Mouse (Mus musculus) C2C12 (cell line): ENCODE measurements at regions not wholly inside any gene's neighbourhood (a gene's known extent, or its start where the extent isn't known, plus 50 kb on each side); places are given as distances from the start of the nearest gene placed in this dataset.

Experiments used
- H3K27me3 ChIP-seq: one replicate; pipeline ENCODE4 v1.6.1; 2011; ENCODE audit not compliant: control insufficient read depth, insufficient read depth, insufficient read length
- H3K36me3 ChIP-seq: one replicate; pipeline ENCODE4 v1.6.1; 2011; ENCODE audit not compliant: control insufficient read depth, insufficient read depth
- H3K4me3 ChIP-seq: one replicate; pipeline ENCODE4 v1.5.1; 2011; ENCODE audit warnings: mild to moderate bottlenecking, control low read depth; ENCODE audit not compliant: poor library complexity, insufficient read depth, severe bottlenecking
- H3K79me2 ChIP-seq: one replicate; pipeline ENCODE4 v1.6.1; 2011; ENCODE audit not compliant: control insufficient read depth, insufficient read depth
- H3K79me3 ChIP-seq: one replicate; pipeline ENCODE4 v1.6.1; 2011; ENCODE audit warnings: low read depth, control low read depth
- H3ac ChIP-seq: one replicate; pipeline ENCODE3; 2011; ENCODE audit warnings: low read depth; ENCODE audit not compliant: control insufficient read depth, insufficient read length
- CEBPB ChIP-seq: IDR thresholded peaks from one replicate; pipeline ENCODE4 v1.6.1; 2011; ENCODE audit warnings: low read depth, mild to moderate bottlenecking, control low read depth, moderate library complexity
- CTCF ChIP-seq: IDR thresholded peaks from one replicate; pipeline ENCODE4 v1.5.1; 2011; ENCODE audit not compliant: control insufficient read depth, insufficient read depth, insufficient read length
- FOSL1 ChIP-seq: IDR thresholded peaks from one replicate; pipeline ENCODE4 v1.8.0; 2011; ENCODE audit warnings: mild to moderate bottlenecking, low read length; ENCODE audit not compliant: poor library complexity, insufficient read depth, severe bottlenecking
- MAX ChIP-seq: IDR thresholded peaks from one replicate; pipeline ENCODE4 v1.6.1; 2011; ENCODE audit warnings: mild to moderate bottlenecking, control low read depth
- MYOD1 ChIP-seq: IDR thresholded peaks from one replicate; pipeline ENCODE4 v1.6.1; 2011; ENCODE audit warnings: low read depth; ENCODE audit not compliant: control insufficient read depth, insufficient read length
- MYOG ChIP-seq: IDR thresholded peaks from one replicate; pipeline ENCODE4 v1.6.1; 2011; ENCODE audit not compliant: control insufficient read depth, insufficient read length; ENCODE audit errors: extremely low read depth
- USF1 ChIP-seq: IDR thresholded peaks from one replicate; pipeline ENCODE4 v1.6.1; 2011; ENCODE audit warnings: low read depth, mild to moderate bottlenecking, control low read depth, moderate library complexity

- H3K27me3 ChIP-seq, result no peaks in the 10 kb centered on the region
- H3K4me3 ChIP-seq, result no peak overlapping the region
- TF ChIP-seq FOSL1, result no peak
- TF ChIP-seq CEBPB, result no peak
- TF ChIP-seq USF1, result no peak
- no peak for TF ChIP-seq CTCF
- TF ChIP-seq MAX, result no peak
- TF ChIP-seq MYOD1, result no peak
- TF ChIP-seq MYOG, result no peak
- no peaks in the 10 kb centered on the region for H3K79me2 ChIP-seq
- no peaks in the 10 kb centered on the region for H3K36me3 ChIP-seq
- no peak overlapping the region for H3ac ChIP-seq
- no peaks in the 10 kb centered on the region for H3K79me3 ChIP-seq
Measured at GRCm38 (mm10) chr17:50432559-50432958, 76.6 kb upstream of the Plcl2 start.

DNA sequence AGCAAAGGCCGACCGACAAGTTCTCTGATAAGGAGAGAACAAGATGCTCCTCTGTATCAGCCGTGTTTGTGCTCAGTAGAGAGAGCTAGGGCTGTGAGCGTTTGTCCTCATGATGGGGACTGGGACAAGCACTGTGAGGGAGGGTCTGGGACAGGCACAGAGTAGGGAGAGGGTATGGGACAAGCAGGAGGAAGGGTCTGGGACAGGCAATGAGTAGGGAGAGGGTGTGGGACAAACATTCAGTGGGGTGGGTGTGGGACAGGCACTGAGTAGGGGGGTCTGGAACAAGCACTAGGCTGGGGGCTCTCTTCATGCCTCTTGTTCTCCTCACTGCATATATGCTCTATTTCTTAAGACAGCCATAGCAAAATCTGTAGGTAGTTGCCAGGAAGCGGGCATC, 70.2 kb upstream of the Plcl2 start:
- Histone ChIP-seq H3K79me3 (no peaks in the 10 kb centered on the region), H3K4me3 (no peak overlapping the region), H3K36me3 (no peaks in the 10 kb centered on the region), H3ac (no peak overlapping the region), H3K79me2 (no peaks in the 10 kb centered on the region), H3K27me3 (no peaks in the 10 kb centered on the region)
- no peak for TF ChIP-seq USF1
- TF ChIP-seq MYOG, result no peak
- TF ChIP-seq MAX, result no peak
- TF ChIP-seq FOSL1, result no peak
- TF ChIP-seq CEBPB, result no peak
- TF ChIP-seq MYOD1, result no peak
- TF ChIP-seq CTCF, result no peak

GRCm38 (mm10) chr17:50439365-50439764, 69.8 kb upstream of the Plcl2 start:
- Histone ChIP-seq H3K27me3 (no peaks in the 10 kb centered on the region), H3K4me3 (no peak overlapping the region), H3K79me3 (no peaks in the 10 kb centered on the region), H3K36me3 (no peaks in the 10 kb centered on the region), H3ac (no peak overlapping the region), H3K79me2 (no peaks in the 10 kb centered on the region)
- TF ChIP-seq MYOG (no peak), USF1 (no peak), FOSL1 (no peak), MYOD1 (no peak), CEBPB (no peak), CTCF (no peak), MAX (no peak)

DNA sequence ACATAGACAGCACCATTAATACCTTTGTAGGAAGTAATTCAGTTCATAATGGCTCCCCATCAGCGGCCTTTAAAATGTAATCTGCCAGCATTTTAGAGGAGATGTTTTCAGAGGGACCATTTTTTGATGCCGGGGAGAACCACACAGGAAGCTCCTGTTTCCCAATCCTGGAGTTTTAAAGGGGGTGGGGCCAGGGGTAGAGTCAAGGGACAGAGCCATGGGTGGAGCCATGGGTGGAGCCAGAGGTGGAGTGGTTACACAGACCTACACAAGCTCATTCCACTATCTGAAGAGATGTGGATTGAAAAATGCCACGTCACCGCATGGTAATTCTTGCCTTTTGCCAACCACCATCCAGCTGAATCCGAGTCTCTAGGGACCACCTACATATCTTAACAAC, 67.1 kb upstream of the Plcl2 start:
- Histone ChIP-seq H3K79me3 (no peaks in the 10 kb centered on the region), H3ac (no peak overlapping the region), H3K36me3 (no peaks in the 10 kb centered on the region), H3K27me3 (no peaks in the 10 kb centered on the region), H3K79me2 (no peaks in the 10 kb centered on the region), H3K4me3 (no peak overlapping the region)
- TF ChIP-seq CEBPB (no peak), USF1 (no peak), MYOD1 (no peak), MYOG (no peak), FOSL1 (no peak), MAX (no peak), CTCF (no peak)

DNA sequence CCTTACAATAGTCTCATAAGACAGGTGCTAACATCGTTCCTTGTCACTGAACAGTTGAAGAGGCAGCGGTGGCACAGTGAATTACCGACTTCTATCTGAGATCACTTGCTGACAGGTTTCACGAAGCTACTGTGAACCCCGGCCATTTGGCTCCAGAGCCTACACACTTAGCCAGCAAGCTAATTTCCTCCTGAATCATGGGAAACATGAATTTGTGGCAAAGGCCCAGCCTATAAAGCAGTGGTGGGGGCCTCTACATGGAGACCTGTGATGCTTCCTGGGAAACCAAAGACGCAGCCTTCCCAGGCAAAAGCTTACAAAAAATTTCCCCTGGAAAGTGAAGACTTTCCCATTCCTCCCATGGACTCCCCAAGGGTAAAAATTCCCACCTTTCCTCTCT, 66.3 kb upstream of the Plcl2 start:
- Histone ChIP-seq H3K36me3 (no peaks in the 10 kb centered on the region), H3K79me2 (no peaks in the 10 kb centered on the region), H3K4me3 (no peak overlapping the region), H3K79me3 (no peaks in the 10 kb centered on the region), H3K27me3 (no peaks in the 10 kb centered on the region), H3ac (no peak overlapping the region)
- TF ChIP-seq CTCF (no peak), MAX (no peak), CEBPB (no peak), MYOD1 (no peak), FOSL1 (no peak), MYOG (no peak), USF1 (no peak)

DNA sequence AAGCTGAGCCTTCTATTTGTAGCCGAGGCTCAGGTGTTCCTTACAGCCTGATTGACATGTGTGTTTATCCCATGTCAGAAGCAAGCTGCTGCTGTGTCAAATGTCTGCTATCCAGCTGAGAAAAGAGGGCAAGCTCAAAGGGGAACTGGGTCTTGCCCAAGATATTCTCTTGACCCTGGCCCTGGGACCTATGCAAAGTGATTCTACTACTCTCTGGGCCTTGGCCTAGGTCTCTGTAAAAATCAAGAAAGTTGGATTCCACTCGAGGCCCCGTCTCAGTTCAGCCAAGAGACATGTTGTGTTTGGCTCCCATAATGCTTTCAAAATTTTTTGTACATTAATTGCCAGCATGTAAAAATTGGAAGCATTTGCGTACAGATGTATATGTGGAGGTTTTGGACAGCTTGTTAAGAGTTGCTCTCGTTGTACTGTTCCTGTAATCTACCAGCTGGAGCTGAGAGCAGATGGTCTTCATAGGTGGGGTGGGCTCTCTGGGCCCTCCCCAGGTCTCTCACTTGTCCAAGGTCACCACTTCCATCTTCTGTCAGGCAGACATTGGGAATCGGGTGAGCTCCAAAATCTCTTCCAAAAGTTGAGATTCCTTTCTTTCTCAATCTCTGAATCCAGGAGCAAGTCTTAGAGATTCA, 65.7 kb upstream of the Plcl2 start:
- H3K79me2 ChIP-seq, result no peaks in the 10 kb centered on the region
- H3K36me3 ChIP-seq, result no peaks in the 10 kb centered on the region
- H3ac ChIP-seq, result no peak overlapping the region
- no peaks in the 10 kb centered on the region for H3K27me3 ChIP-seq
- TF ChIP-seq MYOD1, result no peak
- TF ChIP-seq CEBPB, result no peak
- no peak for TF ChIP-seq FOSL1
- TF ChIP-seq CTCF, result no peak
- TF ChIP-seq USF1, result no peak
- no peak for TF ChIP-seq MYOG
- TF ChIP-seq MAX, result no peak
- H3K79me3 ChIP-seq, result no peaks in the 10 kb centered on the region
- H3K4me3 ChIP-seq, result no peak overlapping the region
